Mouse (Mus musculus) gastrocnemius, adult 8-10 months (tissue): ENCODE measurements around the gene Rasgef1b. TPM values are rescaled to one million over a fixed set of nuclear protein-coding genes. Genes with fewer than 3 reads are reported as not detected.

Experiments used
- DNase-seq, 2 experiments: peaks; one replicate each; pipeline ENCODE4 v3.0.0; 2022; ENCODE audit warnings: low spot score in 2 of 2
- total RNA-seq, 4 experiments: library from RNA; stranded (reverse); gene quantifications; 2 replicates each; pipeline ENCODE4 v1.2.4; 2022

The Rasgef1b gene
- total RNA-seq, 4 experiments from 2014 or later: 0.24 to 0.36 (median 0.35) TPM; not detected in 1

- no peak for DNase-seq
Measured at GRCm38 (mm10) chr5:99606164-99606858, 122.6 kb downstream of the Rasgef1b start.

DNA sequence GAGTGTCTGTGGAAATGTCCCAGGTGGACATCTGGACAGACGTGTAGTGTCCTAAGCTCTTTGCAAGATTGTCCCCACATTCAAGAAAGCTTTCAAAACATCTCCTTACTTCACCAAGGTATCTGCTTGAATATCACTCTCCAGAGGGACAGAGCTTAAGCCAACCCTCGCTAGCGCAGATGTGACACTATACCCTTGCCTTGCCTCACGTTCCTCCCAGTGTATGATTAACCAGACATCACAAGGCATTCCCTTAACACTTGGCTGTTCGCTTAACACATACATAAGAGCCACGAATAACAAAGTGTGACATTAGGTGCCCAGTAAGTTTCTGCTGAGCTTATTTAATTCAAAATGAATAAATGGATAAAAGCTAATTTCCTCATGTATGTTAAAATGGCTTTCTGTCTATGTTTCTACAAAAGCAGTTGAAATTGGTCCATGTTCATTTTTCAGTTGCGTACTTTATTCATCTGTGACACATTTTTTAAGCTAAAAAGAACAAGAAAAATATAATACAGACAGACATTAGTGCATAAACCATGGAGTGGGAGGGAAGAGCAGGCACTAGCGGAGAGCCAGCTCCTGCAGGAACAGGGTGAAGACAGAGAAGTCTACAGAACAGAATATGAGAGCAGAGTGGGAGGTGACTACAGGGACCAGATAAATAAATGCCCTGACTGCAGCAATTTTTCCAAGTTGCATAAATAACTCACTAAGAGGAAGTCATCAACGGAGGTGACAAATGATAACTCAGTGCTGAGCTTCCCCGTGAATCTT, 126.4 kb downstream of the Rasgef1b start:
- DNase-seq: no peak

DNA sequence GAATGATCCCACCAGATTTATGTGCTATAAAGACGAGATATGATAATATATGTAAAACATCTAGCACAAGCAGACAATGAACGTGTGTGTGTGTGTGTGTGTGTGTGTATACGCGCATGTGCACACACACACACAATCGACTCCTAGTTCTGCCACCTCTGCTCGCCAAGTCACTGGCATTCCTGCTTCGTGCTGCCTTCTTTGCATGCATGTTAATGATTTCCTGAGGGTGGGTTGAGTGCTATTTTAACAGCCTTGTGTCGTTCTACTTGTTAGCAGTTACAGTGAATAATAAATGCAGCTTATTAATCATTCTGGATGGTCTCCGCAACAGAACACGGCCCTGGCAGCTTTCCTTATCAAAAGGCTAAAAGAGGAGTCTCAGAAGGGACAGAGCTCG, 129.5 kb downstream of the Rasgef1b start:
- no peak for DNase-seq

DNA sequence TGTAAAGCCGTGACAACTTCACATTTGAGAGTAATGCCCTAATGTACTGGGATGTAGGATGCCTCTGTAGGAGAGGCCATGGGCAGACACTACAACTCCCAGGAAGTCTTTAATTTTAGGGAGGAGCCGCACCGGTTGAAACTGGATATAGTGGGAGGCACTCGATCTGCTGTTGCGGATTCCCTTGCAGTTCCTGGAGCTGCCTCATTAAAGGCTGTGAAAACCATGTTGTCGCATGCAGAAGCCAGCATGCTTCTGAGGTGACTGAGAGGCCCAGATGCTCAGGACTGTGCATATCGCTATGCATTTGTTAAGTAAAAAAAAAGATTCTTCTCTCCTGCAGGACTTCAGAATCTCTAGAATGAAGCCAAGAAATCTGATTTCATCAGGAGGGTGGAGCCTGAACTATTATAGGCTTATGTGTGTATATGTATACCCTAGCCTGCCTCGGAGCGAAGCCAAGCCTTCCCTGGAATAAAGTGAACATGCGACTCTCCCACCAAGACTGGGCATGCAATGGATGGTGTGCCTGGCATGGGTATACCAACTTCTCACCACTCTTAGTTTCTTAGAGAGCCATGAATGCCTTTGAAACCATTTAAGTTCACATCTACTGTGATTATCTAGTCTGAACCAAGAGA, 130.3 kb downstream of the Rasgef1b start:
- DNase-seq: no peak

DNA sequence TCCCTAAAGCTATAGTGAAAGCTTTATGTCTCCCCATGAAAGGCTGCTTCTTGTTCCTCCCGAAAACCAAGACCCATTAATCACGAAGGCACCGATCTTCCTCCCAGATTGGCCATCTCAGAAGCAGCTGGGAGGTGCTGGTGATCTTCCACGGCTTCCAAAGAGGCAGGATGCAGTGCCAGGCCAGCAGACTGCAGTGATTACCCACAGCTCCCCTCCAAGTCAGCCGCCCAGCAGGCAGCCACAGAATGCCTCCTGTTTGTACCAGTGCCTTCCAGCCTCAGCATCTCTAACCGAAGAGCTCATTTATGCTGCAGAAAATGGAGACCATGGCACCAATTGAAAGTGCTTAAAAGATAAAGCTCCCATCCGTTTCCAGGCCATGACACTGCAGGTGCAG, 131.2 kb downstream of the Rasgef1b start:
- DNase-seq: no peak

GRCm38 (mm10) chr5:99591348-99591747, 137.5 kb downstream of the Rasgef1b start:
- DNase-seq: no peak

DNA sequence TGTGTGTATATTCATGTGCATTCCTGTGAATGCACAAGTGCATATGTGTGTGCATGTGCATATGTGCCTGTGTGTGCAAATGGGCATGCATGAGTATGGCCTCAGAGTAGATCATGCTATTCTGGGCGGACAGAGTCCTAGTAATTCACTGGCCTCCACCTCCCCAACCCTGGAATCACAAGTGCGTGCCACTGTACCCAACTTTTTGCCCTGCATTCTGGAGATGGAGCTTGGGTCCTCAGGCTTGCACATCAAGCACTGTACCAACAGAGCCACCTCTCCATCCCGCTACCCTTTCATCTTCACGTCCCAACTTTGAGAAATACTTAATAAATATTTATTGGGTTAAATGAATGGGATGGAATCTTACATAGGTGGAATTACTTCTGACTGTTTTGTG, 138.3 kb downstream of the Rasgef1b start:
- no peak for DNase-seq

- no peak for DNase-seq
Measured at GRCm38 (mm10) chr5:99587994-99588393, 140.9 kb downstream of the Rasgef1b start.

GRCm38 (mm10) chr5:99587589-99587988, 141.3 kb downstream of the Rasgef1b start:
- no peak for DNase-seq

GRCm38 (mm10) chr5:99586287-99586686, 142.6 kb downstream of the Rasgef1b start:
- no peak for DNase-seq

DNA sequence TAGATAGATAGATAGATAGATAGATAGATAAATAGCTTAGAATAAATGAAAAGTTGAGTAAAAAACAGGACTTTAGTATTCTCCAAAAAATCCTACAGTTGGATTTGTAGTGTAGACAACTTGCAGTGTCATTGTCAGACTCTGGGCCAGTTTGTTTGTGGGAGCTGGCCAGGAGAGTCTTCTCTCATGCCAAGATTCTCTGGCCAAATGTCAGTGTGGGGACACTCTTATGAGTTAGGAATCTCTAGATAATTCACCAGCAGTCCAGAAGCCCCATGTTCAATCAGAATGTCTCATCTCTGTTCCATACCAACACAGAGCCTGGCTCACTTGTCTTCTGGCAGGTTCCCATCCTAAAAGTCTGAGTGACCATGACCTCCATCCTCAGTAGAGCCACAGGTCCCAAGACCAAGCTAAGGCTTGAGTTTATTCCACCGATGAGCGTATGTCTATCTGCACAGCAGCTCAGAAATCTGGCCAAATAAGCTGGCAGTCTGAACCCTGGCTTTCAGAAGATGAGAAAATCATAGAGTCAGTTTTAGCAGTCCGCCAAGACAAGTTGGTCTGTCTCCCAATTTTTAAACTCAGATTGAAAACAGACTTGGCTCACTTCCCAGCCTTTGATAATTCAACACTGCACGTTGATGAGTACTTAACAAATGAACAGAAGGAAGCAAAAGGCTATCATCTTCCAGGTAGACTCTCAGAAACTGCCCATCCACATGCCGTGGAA, 143.5 kb downstream of the Rasgef1b start:
- DNase-seq: no peak

GRCm38 (mm10) chr5:99584266-99584665, 144.6 kb downstream of the Rasgef1b start:
- DNase-seq: no peak

GRCm38 (mm10) chr5:99582055-99582454, 146.8 kb downstream of the Rasgef1b start:
- no peak for DNase-seq

DNA sequence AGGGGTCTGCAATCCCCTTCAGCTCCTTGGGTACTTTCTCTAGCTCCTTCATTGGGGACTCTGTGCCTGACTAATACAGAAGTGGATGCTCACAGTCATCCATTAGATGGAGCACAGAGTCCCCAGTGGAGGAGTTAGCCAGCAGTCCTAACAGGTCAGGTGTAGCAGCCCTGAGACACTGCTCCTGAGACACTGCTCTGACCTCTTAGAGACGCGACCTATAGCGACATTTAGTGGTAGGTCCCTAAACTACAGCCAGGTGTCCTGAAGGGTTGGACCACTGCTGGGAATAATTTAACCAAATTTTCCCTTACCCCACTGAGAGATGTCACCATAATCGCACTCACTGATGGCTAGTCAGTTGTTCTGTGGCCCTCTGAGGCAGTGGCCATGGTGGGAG, 150.2 kb downstream of the Rasgef1b start:
- no peak for DNase-seq

- no peak for DNase-seq
Measured at GRCm38 (mm10) chr5:99575897-99576296, 153.0 kb downstream of the Rasgef1b start.

DNA sequence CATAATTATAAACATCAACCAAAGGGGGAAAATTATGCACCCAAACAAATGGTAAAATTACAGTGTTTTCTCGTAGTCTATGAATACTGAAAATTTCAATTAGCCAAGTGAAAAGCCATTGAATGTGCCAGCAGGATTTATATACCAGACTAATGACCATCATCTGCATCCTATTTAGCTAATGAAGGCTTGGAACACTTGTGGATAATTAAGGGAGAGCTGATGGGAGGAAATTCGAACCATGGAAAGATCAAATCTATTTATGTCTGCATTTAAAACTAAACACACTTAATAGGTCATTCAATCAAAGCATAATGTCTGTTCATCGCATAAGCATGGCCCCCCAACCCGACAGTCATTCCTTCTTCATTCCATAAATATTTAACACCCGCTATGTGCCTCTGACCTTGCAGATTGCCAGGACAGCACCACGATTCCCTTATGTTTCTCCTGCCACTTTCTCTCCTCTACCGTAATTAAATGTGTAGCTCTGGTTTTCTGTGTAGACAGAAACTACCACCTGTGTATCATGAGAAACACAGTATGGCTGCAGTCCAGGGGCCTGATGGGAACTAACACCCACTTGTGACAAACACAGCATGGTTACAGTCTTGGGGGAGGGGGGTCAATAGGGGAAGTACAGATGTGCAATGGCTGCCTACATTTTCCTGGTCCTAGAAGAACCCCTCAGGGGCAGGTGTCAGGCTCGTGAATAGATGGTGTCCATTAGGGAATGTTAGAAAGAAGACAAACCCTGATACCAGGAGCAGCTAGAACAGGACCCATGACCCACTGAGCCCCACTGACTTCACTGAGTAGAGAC, 164.2 kb downstream of the Rasgef1b start:
- no peak for DNase-seq

DNA sequence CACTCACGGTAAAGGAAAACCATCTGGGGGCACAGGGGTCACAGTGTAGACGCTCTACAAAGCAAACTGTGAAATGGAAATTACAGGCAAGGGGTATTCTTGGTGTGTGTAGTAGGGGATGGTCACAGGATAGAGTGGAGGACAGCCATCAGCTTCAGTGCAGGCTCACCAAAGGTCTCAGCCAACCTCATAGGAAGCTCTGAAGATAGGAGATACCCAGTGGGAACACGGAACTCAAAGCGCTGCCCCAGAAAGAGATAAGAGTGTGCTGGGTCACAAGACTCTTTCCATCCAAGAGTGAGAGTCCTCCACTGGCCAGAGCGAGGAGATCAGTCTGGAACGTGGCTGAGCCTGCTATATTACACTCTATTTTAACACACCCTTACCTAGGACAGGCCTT, 166.8 kb downstream of the Rasgef1b start:
- DNase-seq: no peak

GRCm38 (mm10) chr5:99559814-99560213, 169.1 kb downstream of the Rasgef1b start:
- no peak for DNase-seq

GRCm38 (mm10) chr5:99558231-99558630, 170.6 kb downstream of the Rasgef1b start:
- DNase-seq: no peak

DNA sequence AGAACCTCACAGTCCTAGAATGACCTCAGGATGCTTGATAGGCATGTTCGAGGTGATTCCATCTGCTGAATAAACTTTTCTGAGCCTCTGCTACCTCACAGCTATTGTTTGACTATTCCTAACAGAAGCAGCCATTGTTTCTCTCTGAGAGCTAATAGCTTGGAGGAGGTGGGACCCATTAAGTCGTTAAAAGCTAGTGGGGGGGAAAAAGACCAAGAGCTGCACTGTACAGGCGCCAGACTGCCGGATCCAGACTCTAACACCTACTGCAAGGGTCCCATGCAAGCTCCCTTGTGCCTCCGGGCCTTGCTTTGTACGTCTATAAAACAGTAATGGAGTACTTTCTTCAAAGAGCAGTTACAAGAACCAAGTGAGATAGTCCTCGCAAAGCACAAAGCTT, 176.2 kb downstream of the Rasgef1b start:
- no peak for DNase-seq
